Mouse (Mus musculus) urinary bladder, postnatal 0 days (tissue): Measurements from ENCODE around the gene Plekha3. TPM values are rescaled to one million over a fixed set of nuclear protein-coding genes. Genes with fewer than 3 reads are reported as not detected.

Experiments used
- polyA plus RNA-seq: library from polyadenylated mRNA; unstranded; fragments of >200 nt; fragmentation: Nextera tagmentation; extraction: Ambion mirVana; gene quantifications from 2 replicates; pipeline ENCODE4 v1.2.1, GENCODE M21; 2015

The Plekha3 gene
- 11.0 and 12.8 TPM in 2 replicates for polyA plus RNA-seq

GRCm38 (mm10) chr2:76674725-76675427, at the start of gene Plekha3:
Gene Plekha3, plus strand, starts transcription at chr2:76675281.

GRCm38 (mm10) chr2:76647883-76648570, 27.1 kb upstream of the Plekha3 start, which contains the start of the genes Prkra and Pjvk:
Gene Prkra, minus strand, starts transcription at chr2:76648015.
Gene Pjvk, plus strand, starts transcription at chr2:76648476.

GRCm38 (mm10) chr2:76672966-76673392, 2.1 kb upstream of the Plekha3 start, which contains the start of gene Fkbp7:
Gene Fkbp7, minus strand, starts transcription at chr2:76673116.

Other genes with a start within 250 kb of the Plekha3 start
- gene Prkra, start 27.3 kb upstream of the Plekha3 start, polyA plus RNA-seq: 37.1 and 38.3 TPM in 2 replicates
- gene Pjvk, start 26.8 kb upstream of the Plekha3 start, polyA plus RNA-seq: 0.27 TPM in 1 of 2 replicates, not detected in the other
- 87.9 and 94.6 TPM in 2 replicates for gene Fkbp7, start 2.2 kb upstream of the Plekha3 start, polyA plus RNA-seq